Mouse (Mus musculus) effector memory CD4-positive, alpha-beta T cell, adult 5 months (primary cell): ENCODE measurements around the gene Nat8l. TPM values are rescaled to one million over a fixed set of nuclear protein-coding genes. Genes with fewer than 3 reads are reported as not detected.

Experiments
- polyA plus RNA-seq: library from polyadenylated mRNA; unstranded; fragments of 100-300 nt; shearing (Covaris generic); gene quantifications from one replicate; pipeline ENCODE4 v1.2.1, GENCODE M21; 2017

The Nat8l gene
- polyA plus RNA-seq, result not detected

DNA sequence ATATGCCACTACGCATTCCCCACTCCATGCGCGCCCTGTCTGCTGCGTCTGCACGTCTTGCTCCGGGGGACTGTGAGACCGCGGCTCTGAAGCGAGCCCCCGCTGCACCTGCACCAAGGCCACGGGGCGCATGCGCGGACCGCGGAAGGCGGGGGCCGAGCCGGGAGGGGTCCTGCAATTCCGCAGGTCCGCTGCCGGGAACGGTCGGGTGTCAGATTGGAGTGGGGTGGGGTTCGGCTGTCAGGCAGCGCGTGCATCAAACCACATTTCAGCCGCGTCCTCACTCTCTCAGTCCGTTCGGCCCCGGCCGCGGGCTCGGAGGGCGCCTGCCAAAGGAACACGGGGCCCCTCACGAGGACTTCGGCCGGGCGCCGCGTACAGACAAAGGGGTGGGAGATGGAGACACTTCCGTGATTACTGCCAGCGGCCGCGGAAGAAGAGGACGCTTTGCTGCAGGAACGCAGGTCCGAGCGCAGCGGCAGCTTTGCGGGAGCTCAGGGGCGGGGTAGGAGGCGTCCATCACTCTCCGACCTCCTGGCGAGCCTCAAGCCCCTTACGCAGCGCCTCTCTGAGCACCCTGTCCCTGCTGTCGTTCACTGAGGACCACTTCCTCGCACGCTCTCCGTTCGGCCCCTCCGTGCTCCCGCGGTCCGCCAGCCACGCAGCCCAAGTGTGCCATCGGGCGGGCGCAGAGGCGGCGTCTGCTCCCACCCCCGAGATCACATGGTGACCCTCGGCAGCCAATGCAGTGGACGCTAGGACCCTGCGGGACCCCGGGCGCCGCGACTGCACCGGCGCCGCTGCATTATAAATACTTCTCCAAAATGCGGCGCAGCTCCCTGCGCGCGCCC is at the start of gene Nat8l:
TSS of gene Nat8l (plus strand) at position 142 of the 851 bp plus-strand sequence.

DNA sequence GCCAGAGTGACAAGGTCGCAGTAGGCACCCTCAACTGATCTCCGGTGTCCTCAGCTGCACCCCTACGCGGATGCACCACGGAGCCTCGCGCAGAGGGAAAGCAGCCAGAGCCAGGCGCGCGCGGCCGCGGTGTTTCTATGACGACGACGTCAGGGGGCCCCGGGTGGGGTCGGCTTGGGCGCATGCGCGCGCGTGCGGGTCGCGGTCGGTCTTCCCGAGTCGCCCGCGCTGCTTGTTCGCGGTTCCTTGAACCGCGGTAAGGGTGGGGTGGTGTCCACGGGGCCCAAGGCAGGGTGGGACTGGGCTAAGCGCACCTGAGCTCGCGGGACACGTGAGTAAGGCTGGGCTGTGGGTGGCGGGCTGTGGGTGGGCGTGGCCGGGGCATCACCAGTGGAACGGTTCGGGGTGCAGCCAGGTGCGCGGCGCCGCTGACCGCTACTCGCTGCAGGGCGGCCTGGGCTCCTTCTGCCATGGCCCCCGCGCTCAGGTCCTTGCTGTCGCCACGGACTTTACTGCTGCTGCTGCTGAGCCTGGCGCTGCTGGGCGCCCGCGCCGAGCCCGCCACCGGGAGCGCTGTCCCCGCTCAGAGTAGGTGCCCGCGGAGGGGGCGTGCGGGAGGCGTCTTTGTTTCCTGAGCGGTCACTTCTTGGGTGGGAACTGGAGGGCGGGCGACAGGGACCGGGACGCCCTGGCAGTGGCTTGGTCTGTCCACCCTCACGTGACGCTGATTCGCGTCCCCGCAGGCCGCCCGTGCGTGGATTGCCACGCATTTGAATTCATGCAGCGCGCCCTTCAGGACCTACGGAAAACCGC is 12.3 kb upstream of the Nat8l start, which contains the start of gene Gm1673:
TSS of gene Gm1673 (plus strand) at position 125 of the 813 bp plus-strand sequence.

Other genes starting within 250 kb of the Nat8l start
- gene Letm1, start 213.2 kb upstream of the Nat8l start, polyA plus RNA-seq, result 88.7 TPM
- 27.6 TPM for gene Nsd2, start 175.3 kb upstream of the Nat8l start, polyA plus RNA-seq
- 28.9 TPM for gene Nelfa, start 59.6 kb upstream of the Nat8l start, polyA plus RNA-seq
- not detected for gene Gm1673, start 12.6 kb upstream of the Nat8l start, polyA plus RNA-seq
- gene Poln, start 173.5 kb downstream of the Nat8l start, polyA plus RNA-seq, result 0.36 TPM
- 80.5 TPM for gene Haus3, start 173.5 kb downstream of the Nat8l start, polyA plus RNA-seq
- gene Mxd4, start 191.7 kb downstream of the Nat8l start, polyA plus RNA-seq, result 33.9 TPM